Mouse (Mus musculus) cerebellum, adult 2 months (tissue): Measurements from ENCODE around the gene Armc2.

ENCODE experiments used
- CTCF ChIP-seq: fragments of 200-500 bp; IDR thresholded peaks from 2 replicates; pipeline ENCODE4 v1.5.1; 2011; ENCODE audit warnings: low read depth, mild to moderate bottlenecking, control low read depth, low read length, moderate library complexity, borderline replicate concordance; ENCODE audit not compliant: insufficient read depth
- POLR2A ChIP-seq: fragments of 200-500 bp; IDR thresholded peaks from 2 replicates; pipeline ENCODE4 v1.6.1; 2011; ENCODE audit warnings: low read length, control low read depth, borderline replicate concordance; ENCODE audit not compliant: insufficient read depth

- TF ChIP-seq POLR2A (no peak), CTCF (no peak)
These were observed 29.3 kb downstream of the Armc2 start for GRCm38 (mm10) chr10:41988930-41989329.
